Mouse (Mus musculus) MEL-GATA-1-ER (cell line): ENCODE data around the gene Atp6v1e2.
A peak's percentile ranks its signal among the peaks of the same experiment; 100 is the strongest.

ENCODE experiments used
- DNase-seq: peaks from one replicate; pipeline ENCODE4 v3.0.0-alpha.2; 2012; ENCODE audit warnings: low read depth; ENCODE audit errors: extremely low read depth

Atp6v1e2 gene

GRCm38 (mm10) chr17:86917048-86917447 lies 30.6 kb downstream of the Atp6v1e2 start, which contains the start of gene Tmem247:
TSS of gene Tmem247 (plus strand) at chr17:86917348.
- DNase-seq, result no peak

- DNase-seq, result no peak
These were observed 32.2 kb downstream of the Atp6v1e2 start for GRCm38 (mm10) chr17:86915540-86915939.

- peak; percentile 56 for DNase-seq
These were observed 34.6 kb downstream of the Atp6v1e2 start for GRCm38 (mm10) chr17:86913003-86913607.

- DNase-seq, result no peak
These were observed 36.4 kb downstream of the Atp6v1e2 start for GRCm38 (mm10) chr17:86911261-86911660.

- DNase-seq, result no peak
These were observed 37.8 kb downstream of the Atp6v1e2 start for GRCm38 (mm10) chr17:86909733-86910495.

GRCm38 (mm10) chr17:86908316-86908715 lies 39.4 kb downstream of the Atp6v1e2 start:
- no peak for DNase-seq

- DNase-seq, result no peak
These were observed 40.6 kb downstream of the Atp6v1e2 start for GRCm38 (mm10) chr17:86907092-86907491.

- DNase-seq, result no peak
These were observed 41.1 kb downstream of the Atp6v1e2 start for GRCm38 (mm10) chr17:86906601-86907000.

GRCm38 (mm10) chr17:86906136-86906461 lies 41.6 kb downstream of the Atp6v1e2 start:
- peak; percentile 42 for DNase-seq

GRCm38 (mm10) chr17:86905297-86906135 lies 42.2 kb downstream of the Atp6v1e2 start:
- no peak for DNase-seq

GRCm38 (mm10) chr17:86904206-86904605 lies 43.5 kb downstream of the Atp6v1e2 start:
- no peak for DNase-seq

GRCm38 (mm10) chr17:86903596-86903995 lies 44.1 kb downstream of the Atp6v1e2 start:
- DNase-seq, result peak; percentile 54

- no peak for DNase-seq
These were observed 45.2 kb downstream of the Atp6v1e2 start for GRCm38 (mm10) chr17:86902399-86903067.

- no peak for DNase-seq
These were observed 47.1 kb downstream of the Atp6v1e2 start for GRCm38 (mm10) chr17:86900564-86900963.

- no peak for DNase-seq
These were observed 47.9 kb downstream of the Atp6v1e2 start for GRCm38 (mm10) chr17:86899821-86900220.

- no peak for DNase-seq
These were observed 50.1 kb downstream of the Atp6v1e2 start for GRCm38 (mm10) chr17:86897486-86898165.

GRCm38 (mm10) chr17:86895191-86895590 lies 52.5 kb downstream of the Atp6v1e2 start:
- no peak for DNase-seq
